Mouse (Mus musculus): ENCODE data around the gene Stat1. TPM values are rescaled to one million over a fixed set of nuclear protein-coding genes. Genes with fewer than 3 reads are reported as not detected.

The Stat1 gene
- total RNA-seq, 1 experiment = 14.8 TPM

- Histone ChIP-seq H3K4me3 (ENCODE audit: insufficient read depth in 1 of 2, low read depth in 1 of 2, low read length in 2 of 2, poor library complexity in 1 of 2, severe bottlenecking in 1 of 2) (no peak overlapping the region), H3K36me3 (ENCODE audit: control insufficient read depth, insufficient read depth, low read length, poor library complexity, severe bottlenecking) (no peaks in the 10 kb centered on the region), H3K9ac (ENCODE audit: insufficient read depth, low read depth, low read length, poor library complexity, severe bottlenecking) (no peak overlapping the region), H3K9me3 (ENCODE audit: control insufficient read depth, insufficient read depth, low read depth, low read length) (no peaks in the 10 kb centered on the region), H3K4me1 (ENCODE audit: control insufficient read depth in 2 of 2, insufficient read depth in 2 of 2, low read length in 2 of 2, poor library complexity in 1 of 2) (no peaks in the 10 kb centered on the region), H3K27ac (ENCODE audit: insufficient read depth, low read depth, low read length, poor library complexity, severe bottlenecking) (no peak overlapping the region)
- in situ Hi-C loops (cut with MboI; ENCODE audit: low sequenced_read_pairs in 2 of 2, unreplicated experiment in 2 of 2) = no loop called here
- DNase-seq (ENCODE audit: low read depth, low spot score) = no peak
- no peak for TF ChIP-seq CHD2 (IDR thresholded peaks at IDR 0.05; ENCODE audit: low read depth, low read length)
- no peak for TF ChIP-seq HCFC1 (IDR thresholded peaks at IDR 0.05; ENCODE audit: borderline replicate concordance, insufficient read depth, low read length)
- no peak for TF ChIP-seq MAFK (IDR thresholded peaks at IDR 0.05; ENCODE audit: insufficient read depth, low read depth, low read length)
- no peak for TF ChIP-seq ZNF384 (IDR thresholded peaks at IDR 0.05; ENCODE audit: low read depth, low read length)
- TF ChIP-seq ZC3H11A (IDR thresholded peaks at IDR 0.05; ENCODE audit: borderline replicate concordance, low read depth, low read length) = no peak
These were observed 32.1 kb upstream of the Stat1 start for GRCm38 (mm10) chr1:52087128-52087527.

GRCm38 (mm10) chr1:52088634-52089033, 30.6 kb upstream of the Stat1 start:
- in situ Hi-C loops (cut with MboI; ENCODE audit: low sequenced_read_pairs in 2 of 2, unreplicated experiment in 2 of 2) = no loop called here
- Histone ChIP-seq H3K27ac (ENCODE audit: insufficient read depth, low read depth, low read length, poor library complexity, severe bottlenecking) (no peak overlapping the region), H3K4me3 (ENCODE audit: insufficient read depth in 1 of 2, low read depth in 1 of 2, low read length in 2 of 2, poor library complexity in 1 of 2, severe bottlenecking in 1 of 2) (no peak overlapping the region), H3K36me3 (ENCODE audit: control insufficient read depth, insufficient read depth, low read length, poor library complexity, severe bottlenecking) (no peaks in the 10 kb centered on the region), H3K9ac (ENCODE audit: insufficient read depth, low read depth, low read length, poor library complexity, severe bottlenecking) (no peak overlapping the region), H3K4me1 (ENCODE audit: control insufficient read depth in 2 of 2, insufficient read depth in 2 of 2, low read length in 2 of 2, poor library complexity in 1 of 2) (no peaks in the 10 kb centered on the region), H3K9me3 (ENCODE audit: control insufficient read depth, insufficient read depth, low read depth, low read length) (no peaks in the 10 kb centered on the region)
- no peak for TF ChIP-seq CHD2 (IDR thresholded peaks at IDR 0.05; ENCODE audit: low read depth, low read length)
- no peak for TF ChIP-seq ZC3H11A (IDR thresholded peaks at IDR 0.05; ENCODE audit: borderline replicate concordance, low read depth, low read length)
- no peak for TF ChIP-seq ZNF384 (IDR thresholded peaks at IDR 0.05; ENCODE audit: low read depth, low read length)
- no peak for TF ChIP-seq HCFC1 (IDR thresholded peaks at IDR 0.05; ENCODE audit: borderline replicate concordance, insufficient read depth, low read length)
- no peak for TF ChIP-seq MAFK (IDR thresholded peaks at IDR 0.05; ENCODE audit: insufficient read depth, low read depth, low read length)
- no peak for DNase-seq (ENCODE audit: low read depth, low spot score)

- TF ChIP-seq ZC3H11A (IDR thresholded peaks at IDR 0.05; ENCODE audit: borderline replicate concordance, low read depth, low read length) (0 out of 2 replicates have a peak, but pooled peaks have one; percentile 64), ZNF384 (IDR thresholded peaks at IDR 0.05; ENCODE audit: low read depth, low read length) (no peak)
These were observed 20.5 kb upstream of the Stat1 start for GRCm38 (mm10) chr1:52098618-52099232.

GRCm38 (mm10) chr1:52100496-52100895, 18.7 kb upstream of the Stat1 start:
- no peak for DNase-seq (ENCODE audit: low read depth, low spot score)
- in situ Hi-C loops (cut with MboI; ENCODE audit: low sequenced_read_pairs in 2 of 2, unreplicated experiment in 2 of 2) = no loop called here
- no peak overlapping the region for H3K4me3 ChIP-seq (ENCODE audit: insufficient read depth in 1 of 2, low read depth in 1 of 2, low read length in 2 of 2, poor library complexity in 1 of 2, severe bottlenecking in 1 of 2)
- no peaks in the 10 kb centered on the region for H3K4me1 ChIP-seq (ENCODE audit: control insufficient read depth in 2 of 2, insufficient read depth in 2 of 2, low read length in 2 of 2, poor library complexity in 1 of 2)
- TF ChIP-seq ZC3H11A (IDR thresholded peaks at IDR 0.05; ENCODE audit: borderline replicate concordance, low read depth, low read length) = peak; percentile 47; the same call in 1 of the 2 replicates
- TF ChIP-seq ZNF384 (IDR thresholded peaks at IDR 0.05; ENCODE audit: low read depth, low read length) = no peak
- no peaks in the 10 kb centered on the region for H3K9me3 ChIP-seq (ENCODE audit: control insufficient read depth, insufficient read depth, low read depth, low read length)
- H3K36me3 ChIP-seq (ENCODE audit: control insufficient read depth, insufficient read depth, low read length, poor library complexity, severe bottlenecking) = no peaks in the 10 kb centered on the region
- no peak overlapping the region for H3K9ac ChIP-seq (ENCODE audit: insufficient read depth, low read depth, low read length, poor library complexity, severe bottlenecking)
- no peak overlapping the region for H3K27ac ChIP-seq (ENCODE audit: insufficient read depth, low read depth, low read length, poor library complexity, severe bottlenecking)

More at GRCm38 (mm10) chr1:52098618-52099232, 20.5 kb upstream of the Stat1 start:
- Histone ChIP-seq H3K4me1 (ENCODE audit: control insufficient read depth in 2 of 2, insufficient read depth in 2 of 2, low read length in 2 of 2, poor library complexity in 1 of 2) (no peaks in the 10 kb centered on the region), H3K4me3 (ENCODE audit: insufficient read depth in 1 of 2, low read depth in 1 of 2, low read length in 2 of 2, poor library complexity in 1 of 2, severe bottlenecking in 1 of 2) (no peak overlapping the region), H3K36me3 (ENCODE audit: control insufficient read depth, insufficient read depth, low read length, poor library complexity, severe bottlenecking) (no peaks in the 10 kb centered on the region), H3K9ac (ENCODE audit: insufficient read depth, low read depth, low read length, poor library complexity, severe bottlenecking) (no peak overlapping the region), H3K9me3 (ENCODE audit: control insufficient read depth, insufficient read depth, low read depth, low read length) (no peaks in the 10 kb centered on the region), H3K27ac (ENCODE audit: insufficient read depth, low read depth, low read length, poor library complexity, severe bottlenecking) (no peak overlapping the region)
- in situ Hi-C loops (cut with MboI; ENCODE audit: low sequenced_read_pairs in 2 of 2, unreplicated experiment in 2 of 2) = loop anchor here (10.0 kb wide), 1 partner anchor 94 kb away; no protein-coding TSS in a partner anchor
- DNase-seq (ENCODE audit: low read depth, low spot score) = no peak

GRCm38 (mm10) chr1:52102795-52103194, 16.4 kb upstream of the Stat1 start:
- no peak for DNase-seq (ENCODE audit: low read depth, low spot score)
- Histone ChIP-seq H3K4me3 (ENCODE audit: insufficient read depth in 1 of 2, low read depth in 1 of 2, low read length in 2 of 2, poor library complexity in 1 of 2, severe bottlenecking in 1 of 2) (no peak overlapping the region), H3K9me3 (ENCODE audit: control insufficient read depth, insufficient read depth, low read depth, low read length) (no peaks in the 10 kb centered on the region), H3K36me3 (ENCODE audit: control insufficient read depth, insufficient read depth, low read length, poor library complexity, severe bottlenecking) (no peaks in the 10 kb centered on the region), H3K4me1 (ENCODE audit: control insufficient read depth in 2 of 2, insufficient read depth in 2 of 2, low read length in 2 of 2, poor library complexity in 1 of 2) (no peaks in the 10 kb centered on the region), H3K27ac (ENCODE audit: insufficient read depth, low read depth, low read length, poor library complexity, severe bottlenecking) (no peak overlapping the region), H3K9ac (ENCODE audit: insufficient read depth, low read depth, low read length, poor library complexity, severe bottlenecking) (no peak overlapping the region)
- in situ Hi-C loops (cut with MboI; ENCODE audit: low sequenced_read_pairs in 2 of 2, unreplicated experiment in 2 of 2) = no loop called here
- TF ChIP-seq MAFK (IDR thresholded peaks at IDR 0.05; ENCODE audit: insufficient read depth, low read depth, low read length) (no peak), ZNF384 (IDR thresholded peaks at IDR 0.05; ENCODE audit: low read depth, low read length) (no peak), CHD2 (IDR thresholded peaks at IDR 0.05; ENCODE audit: low read depth, low read length) (no peak)

All from ES-E14 (cell line).